In the genomic region with DNA sequence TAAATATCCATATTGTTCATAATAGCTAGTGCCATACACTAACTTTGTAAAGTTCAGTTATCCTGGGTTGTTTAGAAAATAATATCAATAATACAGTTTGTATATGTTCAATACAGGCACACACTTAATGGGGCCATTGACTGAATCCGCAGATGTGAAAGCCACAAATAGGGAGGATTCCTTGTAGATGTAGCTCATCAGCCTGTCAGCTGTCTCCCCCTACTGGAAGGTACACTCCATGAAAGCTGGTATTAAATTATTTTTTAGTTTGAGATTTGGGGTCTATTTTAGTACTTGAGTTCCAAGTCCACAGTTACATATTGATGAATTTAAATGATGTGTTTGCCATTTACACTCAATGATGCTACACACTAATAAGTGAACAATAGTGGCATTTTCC, we compare ENCODE assay signal across 11 mouse cellular contexts. TPM values are rescaled to one million over a fixed set of nuclear protein-coding genes. Genes with fewer than 3 reads are reported as not detected.
DNase-seq lines count a peak whose midpoint lies in the region; ATAC-seq and TF ChIP-seq lines count a peak whose summit lies in the region.
"Had no signal": no experiment of that assay in that cellular context is flagged by ENCODE, and none has a peak within 500 bp of the region (broad histone marks: within the 10 kb centered on the region; RNA-seq: fewer than 3 reads in every experiment).

No protein-coding gene starts in this region.

- no peaks in the 10 kb centered on the region for H3K36me3 ChIP-seq in hindbrain, embryonic 14.5 days (replicated peaks; ENCODE audit: control insufficient read depth, insufficient read depth)
- H3K36me3 ChIP-seq in hindbrain, embryonic 13.5 days, result no peaks in the 10 kb centered on the region
- H3K36me3 ChIP-seq: hindbrain, embryonic 15.5 days; liver, embryonic 13.5 days had no signal

- peak; percentile 37 for DNase-seq in hindbrain, embryonic 14.5 days (ENCODE audit: low spot score)
- peak; percentile 24 for DNase-seq in thymus, postnatal 0 days (ENCODE audit: low spot score)
- DNase-seq in thymus, postnatal 14 days, result no peak
- DNase-seq in brain, embryonic 14.5 days (ENCODE audit: low read depth), result peak; percentile 53
- DNase-seq in retina, postnatal 1 day, result peak; percentile 23
- no peak for DNase-seq in gastrocnemius, postnatal 14 days
- no peak for DNase-seq in gastrocnemius, postnatal 10 days
- DNase-seq: liver, embryonic 13.5 days had no signal

- no peak overlapping the region for H3K27ac ChIP-seq in hindbrain, embryonic 14.5 days
- no peak overlapping the region for H3K27ac ChIP-seq in hindbrain, embryonic 13.5 days
- H3K27ac ChIP-seq: hindbrain, embryonic 15.5 days; liver, embryonic 13.5 days had no signal

- H3K27me3 ChIP-seq in hindbrain, embryonic 14.5 days (ENCODE audit: control insufficient read depth, insufficient read depth, low read length), result no peaks in the 10 kb centered on the region
- no peaks in the 10 kb centered on the region for H3K27me3 ChIP-seq in hindbrain, embryonic 13.5 days
- H3K27me3 ChIP-seq: hindbrain, embryonic 15.5 days; liver, embryonic 13.5 days had no signal

- 43% methylated on average over 1 of the region's 1 CpGs for WGBS in hindbrain, embryonic 14.5 days
- 32% methylated on average over 1 of the region's 1 CpGs for WGBS in hindbrain, embryonic 13.5 days

- no peak for TF ChIP-seq POLR2A in brain, embryonic 14.5 days (IDR thresholded peaks at IDR 0.05; ENCODE audit: borderline replicate concordance, extremely low read depth, insufficient read depth, insufficient read length, poor library complexity, severe bottlenecking)

- H3K9ac ChIP-seq in hindbrain, embryonic 14.5 days, result no peak overlapping the region
- no peak overlapping the region for H3K9ac ChIP-seq in hindbrain, embryonic 13.5 days
- H3K9ac ChIP-seq: hindbrain, embryonic 15.5 days; liver, embryonic 13.5 days had no signal

- H3K4me3 ChIP-seq in hindbrain, embryonic 14.5 days (replicated peaks; ENCODE audit: low read length), result no peak overlapping the region
- H3K4me3 ChIP-seq in hindbrain, embryonic 13.5 days, result no peak overlapping the region
- H3K4me3 ChIP-seq: hindbrain, embryonic 15.5 days; liver, embryonic 13.5 days had no signal

- no peak for ATAC-seq in hindbrain, embryonic 14.5 days (ENCODE audit: low FRiP score)
- no peak for ATAC-seq in hindbrain, embryonic 13.5 days (ENCODE audit: low FRiP score)

- H3K9me3 ChIP-seq in hindbrain, embryonic 14.5 days (ENCODE audit: control insufficient read depth, low read length), result no peaks in the 10 kb centered on the region
- no peaks in the 10 kb centered on the region for H3K9me3 ChIP-seq in hindbrain, embryonic 13.5 days
- H3K9me3 ChIP-seq: hindbrain, embryonic 15.5 days; liver, embryonic 13.5 days had no signal

- H3K4me1 ChIP-seq in hindbrain, embryonic 14.5 days (replicated peaks; ENCODE audit: control insufficient read depth, insufficient read depth, low read length), result no peaks in the 10 kb centered on the region
- no peaks in the 10 kb centered on the region for H3K4me1 ChIP-seq in hindbrain, embryonic 13.5 days (replicated peaks)
- H3K4me1 ChIP-seq: hindbrain, embryonic 15.5 days; liver, embryonic 13.5 days had no signal

- H3K4me2 ChIP-seq in hindbrain, embryonic 14.5 days (replicated peaks), result no peak overlapping the region
- H3K4me2 ChIP-seq in hindbrain, embryonic 13.5 days, result no peak overlapping the region
- H3K4me2 ChIP-seq: hindbrain, embryonic 15.5 days; liver, embryonic 13.5 days had no signal

- intact Hi-C loops in gastrocnemius, postnatal 14 days (cut with DNase I; ENCODE audit: low total_unique reads), result no loop called here

- peak; percentile 44; the same call in 1 of the 2 replicates for TF ChIP-seq CTCF in brain, embryonic 14.5 days (IDR thresholded peaks at IDR 0.05; ENCODE audit: borderline replicate concordance, extremely low read depth, insufficient read depth, insufficient read length)

RNA-seq across cellular contexts. Expression of gene Tmprss7, which starts 17.0 kb away (rescaled TPM):
- polyA plus RNA-seq in hindbrain, embryonic 14.5 days (2014; fragmentation: Nextera tagmentation; extraction: Ambion mirVana), result 0.53 and 0.59 TPM in 2 replicates
- 0.36 and 0.60 TPM in 2 replicates for polyA plus RNA-seq in hindbrain, embryonic 13.5 days (2015; fragmentation: Nextera tagmentation; extraction: Ambion mirVana)
- 0.10 and 0.17 TPM in 2 replicates for polyA plus RNA-seq in thymus, postnatal 0 days (2015; fragmentation: Nextera tagmentation; extraction: Ambion mirVana)
- polyA plus RNA-seq in brain, embryonic 14.5 days (2012; rRNA removed), result 1.5 and 2.2 TPM in 2 replicates
- not detected for total RNA-seq in gastrocnemius, postnatal 14 days (2021)
- not detected for total RNA-seq in gastrocnemius, postnatal 10 days (2021)

RNA-seq across cellular contexts. Expression of gene BC016579, which starts 22.6 kb away (rescaled TPM):
- polyA plus RNA-seq in hindbrain, embryonic 14.5 days (2014; fragmentation: Nextera tagmentation; extraction: Ambion mirVana), result 0.09 TPM in 1 of 2 replicates, not detected in the other
- not detected in 2 replicates for polyA plus RNA-seq in hindbrain, embryonic 13.5 days (2015; fragmentation: Nextera tagmentation; extraction: Ambion mirVana)
- polyA plus RNA-seq in thymus, postnatal 0 days (2015; fragmentation: Nextera tagmentation; extraction: Ambion mirVana), result 0.28 and 0.34 TPM in 2 replicates
- polyA plus RNA-seq in brain, embryonic 14.5 days (2012; rRNA removed), result 0.22 and 0.30 TPM in 2 replicates
- total RNA-seq in gastrocnemius, postnatal 14 days (2021), result not detected
- not detected for total RNA-seq in gastrocnemius, postnatal 10 days (2021)
- total RNA-seq: neutrophil, adult 5-6 weeks had no signal
- polyA plus RNA-seq: hindbrain, embryonic 15.5 days had no signal

RNA-seq across cellular contexts. Expression of gene Tagln3, which starts 47.9 kb away (rescaled TPM):
- polyA plus RNA-seq in hindbrain, embryonic 14.5 days (2014; fragmentation: Nextera tagmentation; extraction: Ambion mirVana), result 457 and 485 TPM in 2 replicates
- polyA plus RNA-seq in hindbrain, embryonic 13.5 days (2015; fragmentation: Nextera tagmentation; extraction: Ambion mirVana), result 625 and 635 TPM in 2 replicates
- polyA plus RNA-seq in thymus, postnatal 0 days (2015; fragmentation: Nextera tagmentation; extraction: Ambion mirVana), result 0.33 and 0.46 TPM in 2 replicates
- polyA plus RNA-seq in brain, embryonic 14.5 days (2012; rRNA removed), result 403 and 481 TPM in 2 replicates
- total RNA-seq in gastrocnemius, postnatal 14 days (2021), result under 1 TPM; 0.35 to 0.49 TPM
- total RNA-seq in gastrocnemius, postnatal 10 days (2021), result under 1 TPM; 0.70 to 0.90 TPM

Comparison
In these comparisons a context has a peak if more than half of its experiments do, and no peak if none do; other contexts are left out.
1. DNase-seq: peak in hindbrain, embryonic 14.5 days (single experiment), thymus, postnatal 0 days (single experiment), brain, embryonic 14.5 days (single experiment) and retina, postnatal 1 day (single experiment); none in thymus, postnatal 14 days (single experiment), gastrocnemius, postnatal 14 days (single experiment) and gastrocnemius, postnatal 10 days (single experiment).
2. RNA of gene Tagln3, which starts 47.9 kb away (polyA plus RNA-seq): 625 to 635 TPM in hindbrain, embryonic 13.5 days, 457 to 485 TPM in hindbrain, embryonic 14.5 days and 403 to 481 TPM in brain, embryonic 14.5 days; 0.33 to 0.46 TPM in thymus, postnatal 0 days; every median in the first group is over 100 times any median in the second.